Mouse (Mus musculus): Measurements from ENCODE around the gene Ripor2. TPM values are rescaled to one million over a fixed set of nuclear protein-coding genes. Genes with fewer than 3 reads are reported as not detected.

The Ripor2 gene
- total and polyA plus RNA-seq, 3 experiments: 8.6 to 10.9 (median 9.3) TPM

- peaks cover 7 to 52% of the 10 kb centered on the region in 2 experiments for H3K36me3 ChIP-seq (replicated peaks in 1 of 2; ENCODE audit: control insufficient read depth in 1 of 2, insufficient read depth in 1 of 2, low read length in 1 of 2)
These were observed 38.5 kb downstream of the Ripor2 start for GRCm38 (mm10) chr13:24620439-24620838.

GRCm38 (mm10) chr13:24623631-24624030, 41.6 kb downstream of the Ripor2 start:
- TF ChIP-seq MAZ (IDR thresholded peaks at IDR 0.05; ENCODE audit: low read depth, low read length): no peak
- no peak for TF ChIP-seq MAX (IDR thresholded peaks at IDR 0.05; ENCODE audit: low read length)
- TF ChIP-seq RCOR1 (conservative IDR thresholded peaks at IDR 0.05; ENCODE audit: low read depth, low read length): no peak
- no peak for TF ChIP-seq MAFK (IDR thresholded peaks at IDR 0.05; ENCODE audit: insufficient replicate concordance, low read length)
- TF ChIP-seq ZMIZ1 (IDR thresholded peaks at IDR 0.05; ENCODE audit: low read depth, low read length): no peak
- no peak for TF ChIP-seq ZNF384 (IDR thresholded peaks at IDR 0.05; ENCODE audit: low read depth, low read length)
- TF ChIP-seq USF1 (IDR thresholded peaks at IDR 0.05; ENCODE audit: low read depth, low read length): no peak
- no peak for TF ChIP-seq POLR2A (IDR thresholded peaks at IDR 0.05; ENCODE audit: low read depth, low read length)
- TF ChIP-seq POLR2AphosphoS2 (IDR thresholded peaks at IDR 0.05; ENCODE audit: low read depth, low read length): no peak
- TF ChIP-seq IRF4 (IDR thresholded peaks at IDR 0.05; ENCODE audit: low read depth, low read length): no peak
- TF ChIP-seq ZC3H11A (IDR thresholded peaks at IDR 0.05; ENCODE audit: low read depth, low read length): no peak
- no peak for TF ChIP-seq UBTF (IDR thresholded peaks at IDR 0.05; ENCODE audit: low read depth, low read length)
- no peak for TF ChIP-seq TBP (conservative IDR thresholded peaks at IDR 0.05; ENCODE audit: low read depth, low read length)
- no peak for TF ChIP-seq ELF1 (IDR thresholded peaks at IDR 0.05; ENCODE audit: low read depth, low read length)
- no peak for TF ChIP-seq HCFC1 (IDR thresholded peaks at IDR 0.05; ENCODE audit: low read depth, low read length)
- Histone ChIP-seq H3K27me3 (replicated peaks) (no peaks in the 10 kb centered on the region), H3K9me3 (replicated peaks; ENCODE audit: low read length) (no peaks in the 10 kb centered on the region), H3K4me1 (ENCODE audit: control insufficient read depth in 1 of 2, insufficient read depth in 2 of 2) (peaks cover 12 to 23% of the 10 kb centered on the region in 2 experiments), H3K4me3 (replicated peaks in 1 of 3; ENCODE audit: low read depth in 2 of 3, low read length in 2 of 3, poor library complexity in 1 of 3) (no peak overlapping the region), H3K9ac (ENCODE audit: insufficient read depth, low read depth) (no peak overlapping the region), H3K4me2 (ENCODE audit: insufficient read depth, low read depth, poor library complexity, severe bottlenecking) (no peak overlapping the region), H3K79me2 (replicated peaks; ENCODE audit: control insufficient read depth, extremely low read depth, insufficient read depth, poor library complexity, severe bottlenecking) (no peaks in the 10 kb centered on the region), H3K27ac (ENCODE audit: insufficient read depth, low read depth) (no peak overlapping the region), H3K36me3 (replicated peaks in 1 of 2; ENCODE audit: control insufficient read depth in 1 of 2, insufficient read depth in 1 of 2, low read length in 1 of 2) (peaks cover 7 to 36% of the 10 kb centered on the region in 2 experiments)
- dilution Hi-C loops (cut with MboI; ENCODE audit: extremely low pct_ligation_motif_present, extremely low pct_unique_long_range_greater_than_20kb, low sequenced_read_pairs): no loop called here
- DNase-seq (ENCODE audit: extremely low read depth): no peak
- in situ Hi-C loops (cut with MboI; ENCODE audit: low pct_ligation_motif_present, low pct_unique_long_range_greater_than_20kb, low sequenced_read_pairs): no loop called here

More at GRCm38 (mm10) chr13:24620439-24620838, 38.5 kb downstream of the Ripor2 start:
- Histone ChIP-seq H3K79me2 (replicated peaks; ENCODE audit: control insufficient read depth, extremely low read depth, insufficient read depth, poor library complexity, severe bottlenecking) (no peaks in the 10 kb centered on the region), H3K9me3 (replicated peaks; ENCODE audit: low read length) (no peaks in the 10 kb centered on the region), H3K27ac (ENCODE audit: insufficient read depth, low read depth) (no peak overlapping the region), H3K4me2 (ENCODE audit: insufficient read depth, low read depth, poor library complexity, severe bottlenecking) (no peak overlapping the region), H3K4me1 (ENCODE audit: control insufficient read depth in 1 of 2, insufficient read depth in 2 of 2) (peaks cover 4 to 40% of the 10 kb centered on the region in 2 experiments; a peak in 3 of 4 replicates), H3K9ac (ENCODE audit: insufficient read depth, low read depth) (no peak overlapping the region), H3K4me3 (replicated peaks in 1 of 3; ENCODE audit: low read depth in 2 of 3, low read length in 2 of 3, poor library complexity in 1 of 3) (no peak overlapping the region), H3K27me3 (replicated peaks) (no peaks in the 10 kb centered on the region)
- in situ Hi-C loops (cut with MboI; ENCODE audit: low pct_ligation_motif_present, low pct_unique_long_range_greater_than_20kb, low sequenced_read_pairs): no loop called here
- dilution Hi-C loops (cut with MboI; ENCODE audit: extremely low pct_ligation_motif_present, extremely low pct_unique_long_range_greater_than_20kb, low sequenced_read_pairs): no loop called here
- no peak for DNase-seq (ENCODE audit: extremely low read depth)
- TF ChIP-seq ZMIZ1 (IDR thresholded peaks at IDR 0.05; ENCODE audit: low read depth, low read length) (no peak), USF1 (IDR thresholded peaks at IDR 0.05; ENCODE audit: low read depth, low read length) (no peak), MEF2A (IDR thresholded peaks at IDR 0.05; ENCODE audit: borderline replicate concordance, low read depth, low read length) (no peak), GABPA (IDR thresholded peaks at IDR 0.05; ENCODE audit: insufficient replicate concordance, low read depth, low read length) (no peak)
